Mouse (Mus musculus): ENCODE data around the gene Taf8. TPM values are rescaled to one million over a fixed set of nuclear protein-coding genes. Genes with fewer than 3 reads are reported as not detected.

Gene Taf8
- total and polyA plus RNA-seq, 2 experiments from 2014 or later = 11.5 to 26.4 TPM

GRCm38 (mm10) chr17:47438611-47439010, 63.5 kb downstream of the Taf8 start:
- no peak for ATAC-seq (ENCODE audit: insufficient read depth, low read depth)
- DNase-seq (ENCODE audit: low spot score) = no peak
- Histone ChIP-seq H3K4me3 (ENCODE audit: low read depth, low read length) (no peak overlapping the region), H3K4me2 (ENCODE audit: low read depth, low read length) (no peak overlapping the region), H3K4me1 (ENCODE audit: control insufficient read depth, insufficient read depth) (peaks cover 25% of the 10 kb centered on the region; the same call in 1 of the 2 replicates), H3K27me3 (ENCODE audit: control insufficient read depth, insufficient read depth, low read length) (no peaks in the 10 kb centered on the region), H3K9me3 (replicated peaks; ENCODE audit: control insufficient read depth, low read length) (no peaks in the 10 kb centered on the region), H3K9ac (replicated peaks; ENCODE audit: low read depth, low read length) (no peak overlapping the region), H3K36me3 (replicated peaks; ENCODE audit: control insufficient read depth, insufficient read depth, low read length) (no peaks in the 10 kb centered on the region), H3K27ac (ENCODE audit: low read depth) (no peak overlapping the region)
- TF ChIP-seq EP300 (IDR thresholded peaks at IDR 0.05; ENCODE audit: low read depth) = no peak
- no peak for TF ChIP-seq CTCF (IDR thresholded peaks at IDR 0.05; ENCODE audit: low read depth)
- WGBS = 78% methylated on average over 6 of the region's 6 CpGs

- no peak; the same call in 1 of the 2 replicates for ATAC-seq (ENCODE audit: insufficient read depth, low read depth)
- Histone ChIP-seq H3K9me3 (replicated peaks; ENCODE audit: control insufficient read depth, low read length) (no peaks in the 10 kb centered on the region), H3K36me3 (replicated peaks; ENCODE audit: control insufficient read depth, insufficient read depth, low read length) (no peaks in the 10 kb centered on the region), H3K27me3 (ENCODE audit: control insufficient read depth, insufficient read depth, low read length) (no peaks in the 10 kb centered on the region), H3K4me3 (ENCODE audit: low read depth, low read length) (peak within 1 kb of the TSS; percentile 60), H3K27ac (ENCODE audit: low read depth) (peak within 1 kb of the TSS; percentile 21; the same call in 1 of the 2 replicates), H3K9ac (replicated peaks; ENCODE audit: low read depth, low read length) (peak within 1 kb of the TSS; percentile 61), H3K4me1 (ENCODE audit: control insufficient read depth, insufficient read depth) (peaks cover 22% of the 10 kb centered on the region; the same call in 1 of the 2 replicates), H3K4me2 (ENCODE audit: low read depth, low read length) (peak within 1 kb of the TSS; percentile 98)
- 5% methylated on average over 25 of the region's 25 CpGs for WGBS
- no peak for DNase-seq (ENCODE audit: low spot score)
- TF ChIP-seq CTCF (IDR thresholded peaks at IDR 0.05; ENCODE audit: low read depth) (no peak), EP300 (IDR thresholded peaks at IDR 0.05; ENCODE audit: low read depth) (no peak)
Observed at GRCm38 (mm10) chr17:47436907-47437547, 65.1 kb downstream of the Taf8 start, which contains the start of gene 1700001C19Rik. Gene 1700001C19Rik (minus strand): TSS chr17:47437376.

GRCm38 (mm10) chr17:47436156-47436906, 65.8 kb downstream of the Taf8 start, which contains the start of gene AI661453:
Gene AI661453 (plus strand): TSS chr17:47436615.
- H3K4me3 ChIP-seq (ENCODE audit: low read depth, low read length) = peak within 1 kb of the TSS; percentile 60
- no peaks in the 10 kb centered on the region for H3K27me3 ChIP-seq (ENCODE audit: control insufficient read depth, insufficient read depth, low read length)
- H3K9ac ChIP-seq (replicated peaks; ENCODE audit: low read depth, low read length) = peak within 1 kb of the TSS; percentile 61
- peak within 1 kb of the TSS; percentile 21; the same call in 1 of the 2 replicates for H3K27ac ChIP-seq (ENCODE audit: low read depth)
- no peaks in the 10 kb centered on the region for H3K9me3 ChIP-seq (replicated peaks; ENCODE audit: control insufficient read depth, low read length)
- DNase-seq (ENCODE audit: low spot score) (no peak), ATAC-seq (ENCODE audit: insufficient read depth, low read depth) (peak; percentile 30; the same call in 1 of the 2 replicates)
- H3K36me3 ChIP-seq (replicated peaks; ENCODE audit: control insufficient read depth, insufficient read depth, low read length) = no peaks in the 10 kb centered on the region
- H3K4me2 ChIP-seq (ENCODE audit: low read depth, low read length) = peak within 1 kb of the TSS; percentile 98
- WGBS = under 1% methylated on average over 42 of the region's 45 CpGs
- peaks cover 15% of the 10 kb centered on the region; the same call in 1 of the 2 replicates for H3K4me1 ChIP-seq (ENCODE audit: control insufficient read depth, insufficient read depth)
- TF ChIP-seq EP300 (IDR thresholded peaks at IDR 0.05; ENCODE audit: low read depth) (no peak), CTCF (IDR thresholded peaks at IDR 0.05; ENCODE audit: low read depth) (no peak)

Other genes starting within 250 kb of the Taf8 start
- gene Mrps10, start 133.4 kb downstream of the Taf8 start, total RNA-seq (2014; rRNA removed; ENCODE audit: low replicate concordance) = 28.5 and 34.9 TPM in 2 replicates
- 81.7 and 87.3 TPM in 2 replicates for gene Mrps10, start 133.4 kb downstream of the Taf8 start, polyA plus RNA-seq (2015; fragmentation: Nextera tagmentation; extraction: Ambion mirVana)
- gene Guca1b, start 116.9 kb downstream of the Taf8 start, total RNA-seq (2014; rRNA removed; ENCODE audit: low replicate concordance) = not detected in 2 replicates
- 0.32 and 0.38 TPM in 2 replicates for gene Guca1b, start 116.9 kb downstream of the Taf8 start, polyA plus RNA-seq (2015; fragmentation: Nextera tagmentation; extraction: Ambion mirVana)
- not detected in 2 replicates for gene Guca1a, start 101.7 kb downstream of the Taf8 start, total RNA-seq (2014; rRNA removed; ENCODE audit: low replicate concordance)
- gene Guca1a, start 101.7 kb downstream of the Taf8 start, polyA plus RNA-seq (2015; fragmentation: Nextera tagmentation; extraction: Ambion mirVana) = 0.86 and 1.0 TPM in 2 replicates
- 1.3 and 1.8 TPM in 2 replicates for gene AI661453, start 65.7 kb downstream of the Taf8 start, total RNA-seq (2014; rRNA removed; ENCODE audit: low replicate concordance)
- 0.92 and 1.0 TPM in 2 replicates for gene AI661453, start 65.7 kb downstream of the Taf8 start, polyA plus RNA-seq (2015; fragmentation: Nextera tagmentation; extraction: Ambion mirVana)
- 3.4 TPM in 1 of 2 replicates, not detected in the other for gene 1700001C19Rik, start 64.9 kb downstream of the Taf8 start, total RNA-seq (2014; rRNA removed; ENCODE audit: low replicate concordance)
- 1.1 and 1.4 TPM in 2 replicates for gene 1700001C19Rik, start 64.9 kb downstream of the Taf8 start, polyA plus RNA-seq (2015; fragmentation: Nextera tagmentation; extraction: Ambion mirVana)
- 231 and 248 TPM in 2 replicates for gene Ccnd3, start 2.8 kb upstream of the Taf8 start, total RNA-seq (2014; rRNA removed; ENCODE audit: low replicate concordance)
- gene Ccnd3, start 2.8 kb upstream of the Taf8 start, polyA plus RNA-seq (2015; fragmentation: Nextera tagmentation; extraction: Ambion mirVana) = 180 and 187 TPM in 2 replicates
- gene Bysl, start 109.2 kb upstream of the Taf8 start, total RNA-seq (2014; rRNA removed; ENCODE audit: low replicate concordance) = 14.3 and 17.4 TPM in 2 replicates
- 15.8 and 19.9 TPM in 2 replicates for gene Bysl, start 109.2 kb upstream of the Taf8 start, polyA plus RNA-seq (2015; fragmentation: Nextera tagmentation; extraction: Ambion mirVana)
- gene Med20, start 109.3 kb upstream of the Taf8 start, total RNA-seq (2014; rRNA removed; ENCODE audit: low replicate concordance) = 26.5 and 30.1 TPM in 2 replicates
- gene Med20, start 109.3 kb upstream of the Taf8 start, polyA plus RNA-seq (2015; fragmentation: Nextera tagmentation; extraction: Ambion mirVana) = 21.8 and 26.3 TPM in 2 replicates
- 2.3 TPM in 1 of 2 replicates, not detected in the other for gene Gm20517, start 109.3 kb upstream of the Taf8 start, total RNA-seq (2014; rRNA removed; ENCODE audit: low replicate concordance)
- 1.4 and 1.7 TPM in 2 replicates for gene Gm20517, start 109.3 kb upstream of the Taf8 start, polyA plus RNA-seq (2015; fragmentation: Nextera tagmentation; extraction: Ambion mirVana)
- 3.5 and 10.8 TPM in 2 replicates for gene Usp49, start 128.4 kb upstream of the Taf8 start, total RNA-seq (2014; rRNA removed; ENCODE audit: low replicate concordance)
- 1.4 TPM in 2 replicates for gene Usp49, start 128.4 kb upstream of the Taf8 start, polyA plus RNA-seq (2015; fragmentation: Nextera tagmentation; extraction: Ambion mirVana)
- gene Tomm6, start 186.1 kb upstream of the Taf8 start, total RNA-seq (2014; rRNA removed; ENCODE audit: low replicate concordance) = 141 and 171 TPM in 2 replicates
- gene Tomm6, start 186.1 kb upstream of the Taf8 start, polyA plus RNA-seq (2015; fragmentation: Nextera tagmentation; extraction: Ambion mirVana) = 334 and 345 TPM in 2 replicates
- 6.1 and 18.9 TPM in 2 replicates for gene Frs3, start 186.7 kb upstream of the Taf8 start, total RNA-seq (2014; rRNA removed; ENCODE audit: low replicate concordance)
- gene Frs3, start 186.7 kb upstream of the Taf8 start, polyA plus RNA-seq (2015; fragmentation: Nextera tagmentation; extraction: Ambion mirVana) = 3.7 and 4.2 TPM in 2 replicates
- 0.12 TPM in 1 of 2 replicates, not detected in the other for gene Gm21981, start 192.2 kb upstream of the Taf8 start, total RNA-seq (2014; rRNA removed; ENCODE audit: low replicate concordance)
- 0.19 and 0.22 TPM in 2 replicates for gene Gm21981, start 192.2 kb upstream of the Taf8 start, polyA plus RNA-seq (2015; fragmentation: Nextera tagmentation; extraction: Ambion mirVana)
- gene Prickle4, start 192.4 kb upstream of the Taf8 start, total RNA-seq (2014; rRNA removed; ENCODE audit: low replicate concordance) = 9.9 TPM in 1 of 2 replicates, not detected in the other
- 0.36 and 0.93 TPM in 2 replicates for gene Prickle4, start 192.4 kb upstream of the Taf8 start, polyA plus RNA-seq (2015; fragmentation: Nextera tagmentation; extraction: Ambion mirVana)
- gene Pgc, start 224.6 kb upstream of the Taf8 start, total RNA-seq (2014; rRNA removed; ENCODE audit: low replicate concordance) = 0.35 TPM in 1 of 2 replicates, not detected in the other
- not detected in 2 replicates for gene Pgc, start 224.6 kb upstream of the Taf8 start, polyA plus RNA-seq (2015; fragmentation: Nextera tagmentation; extraction: Ambion mirVana)
- 42.4 and 57.5 TPM in 2 replicates for gene Tfeb, start 234.7 kb upstream of the Taf8 start, total RNA-seq (2014; rRNA removed; ENCODE audit: low replicate concordance)
- gene Tfeb, start 234.7 kb upstream of the Taf8 start, polyA plus RNA-seq (2015; fragmentation: Nextera tagmentation; extraction: Ambion mirVana) = 26.9 and 27.9 TPM in 2 replicates

Data from heart, postnatal 0 days (tissue).